Mouse (Mus musculus) bone marrow, adult 2 months (tissue): Measurements from ENCODE around the gene Fstl4.

Experiments
- CTCF ChIP-seq: fragments of 200-500 bp; IDR thresholded peaks from 2 replicates; pipeline ENCODE4 v1.5.1; 2011; ENCODE audit warnings: low read length, control low read depth; ENCODE audit not compliant: control insufficient read depth, insufficient read depth
- POLR2A ChIP-seq: fragments of 200-500 bp; IDR thresholded peaks from 2 replicates; pipeline ENCODE4 v1.6.1; 2011; ENCODE audit warnings: low read depth, mild to moderate bottlenecking, control low read depth, low read length, borderline replicate concordance; ENCODE audit not compliant: control insufficient read depth

DNA sequence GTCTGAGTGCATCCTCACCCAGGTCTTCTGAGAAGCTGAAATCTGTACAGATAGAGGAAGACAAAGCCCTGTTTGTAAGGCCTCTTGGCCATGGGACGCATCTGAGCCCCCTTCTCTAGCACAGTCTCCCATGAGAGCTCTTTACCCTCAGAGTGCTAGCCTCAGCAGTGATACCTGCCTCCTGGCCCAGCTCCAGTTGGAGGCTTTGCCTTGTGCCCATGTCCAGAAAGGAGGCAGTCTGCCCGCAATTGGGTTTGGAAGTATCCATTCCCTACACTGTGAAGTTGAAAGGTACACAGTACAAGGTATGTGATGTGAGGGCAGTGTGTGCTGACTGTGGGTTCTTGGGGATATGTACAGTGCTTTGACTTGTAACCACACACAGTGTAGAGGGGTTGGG lies 84.3 kb downstream of the Fstl4 start:
- TF ChIP-seq CTCF (no peak), POLR2A (no peak)
